ENCODE assay signal across 9 mouse cellular contexts in the genomic region with DNA sequence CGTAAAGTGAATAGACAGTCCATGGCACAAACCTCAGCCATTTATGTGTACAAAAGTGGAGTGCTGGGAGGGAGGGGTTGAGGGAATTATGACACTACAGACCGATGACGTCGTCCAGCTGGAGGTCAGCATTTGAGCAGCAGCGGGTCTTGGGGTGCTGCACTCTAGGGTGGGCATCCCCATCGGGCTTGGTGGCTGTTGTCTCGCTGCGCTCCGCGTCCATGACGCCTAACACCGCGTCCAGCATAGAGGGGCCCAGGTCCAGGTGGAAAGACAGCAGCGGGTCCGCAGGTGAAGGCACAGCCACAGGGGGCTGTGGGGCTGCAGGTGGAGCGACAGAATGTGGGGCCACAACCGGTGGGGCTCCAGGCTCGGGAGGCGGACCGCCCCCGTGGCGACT. TPM values are rescaled to one million over a fixed set of nuclear protein-coding genes. Genes with fewer than 3 reads are reported as not detected.
DNase-seq lines count a peak whose midpoint lies in the region; ATAC-seq and TF ChIP-seq lines count a peak whose summit lies in the region.
"Had no signal": no experiment of that assay in that cellular context is flagged by ENCODE, and none has a peak within 500 bp of the region (broad histone marks: within the 10 kb centered on the region; RNA-seq: fewer than 3 reads in every experiment).

No protein-coding gene starts in this region.

- peak; percentile 1; the same call in 1 of the 2 replicates for ATAC-seq in intestine, embryonic 16.5 days
- ATAC-seq in stomach, embryonic 15.5 days (ENCODE audit: insufficient read depth, low FRiP score, low read depth): no peak

- H3K4me1 ChIP-seq in intestine, embryonic 16.5 days (ENCODE audit: control insufficient read depth, insufficient read depth, low read length): peaks cover 33% of the 10 kb centered on the region
- peaks cover 31% of the 10 kb centered on the region for H3K4me1 ChIP-seq in stomach, embryonic 15.5 days

- peak overlapping the region; percentile 100 for H3K27ac ChIP-seq in gastrocnemius, adult 2 months
- peak overlapping the region; percentile 70 for H3K27ac ChIP-seq in intestine, embryonic 16.5 days (ENCODE audit: low read length)
- H3K27ac ChIP-seq in stomach, embryonic 15.5 days: peak overlapping the region; percentile 99; the same call in 1 of the 2 replicates

- H3K9ac ChIP-seq in intestine, embryonic 16.5 days (ENCODE audit: low read depth, low read length): peak overlapping the region; percentile 55
- no peak overlapping the region for H3K9ac ChIP-seq in stomach, embryonic 15.5 days

- H3K9me3 ChIP-seq in intestine, embryonic 16.5 days (ENCODE audit: control insufficient read depth, low read length): no peaks in the 10 kb centered on the region
- H3K9me3 ChIP-seq in stomach, embryonic 15.5 days: no peaks in the 10 kb centered on the region

- H3K36me3 ChIP-seq in intestine, embryonic 16.5 days (ENCODE audit: control insufficient read depth, insufficient read depth, low read length): 0 out of 2 replicates have a peak, but pooled peaks cover under 1% of the 10 kb centered on the region
- H3K36me3 ChIP-seq in stomach, embryonic 15.5 days: peaks cover 8% of the 10 kb centered on the region

- intact Hi-C loops in gastrocnemius, adult 2 months (cut with DNase I): loop anchor here (2.0 kb wide), 1 partner anchor 14 kb away; the partner anchor contains the start of gene Leng8

- peak overlapping the region; percentile 92 for H3K4me3 ChIP-seq in gastrocnemius, adult 2 months
- H3K4me3 ChIP-seq in intestine, embryonic 16.5 days (ENCODE audit: low read length): peak overlapping the region; percentile 26
- H3K4me3 ChIP-seq in stomach, embryonic 15.5 days (replicated peaks): no peak overlapping the region; the same call in 1 of the 2 replicates

- WGBS in intestine, embryonic 16.5 days: 31% methylated on average over 22 of the region's 22 CpGs
- WGBS in stomach, embryonic 15.5 days: 29% methylated on average over 22 of the region's 22 CpGs

- no peak for DNase-seq in gastrocnemius, adult 2 months
- DNase-seq in gastrocnemius, adult 8-10 months (ENCODE audit: low spot score in 2 of 2): no peak
- DNase-seq in right cerebral cortex, postnatal 10 days (ENCODE audit: low spot score in 2 of 2): peak; percentile 45 to 65
- DNase-seq in right cerebral cortex, postnatal 4 days: no peak
- DNase-seq in adipocyte (ENCODE audit: low spot score): no peak
- DNase-seq in thymus, postnatal 25 days: no peak

- no peaks in the 10 kb centered on the region for H3K27me3 ChIP-seq in intestine, embryonic 16.5 days (replicated peaks; ENCODE audit: control insufficient read depth, insufficient read depth, low read length)
- no peaks in the 10 kb centered on the region for H3K27me3 ChIP-seq in stomach, embryonic 15.5 days (replicated peaks)

- H3K4me2 ChIP-seq in intestine, embryonic 16.5 days (ENCODE audit: low read depth, low read length): peak overlapping the region; percentile 91
- H3K4me2 ChIP-seq in stomach, embryonic 15.5 days: peak overlapping the region; percentile 88

- no peak for TF ChIP-seq CTCF in gastrocnemius, adult 2 months (IDR thresholded peaks at IDR 0.05)

RNA-seq across cellular contexts. Expression of gene Leng9, which starts 1.1 kb away (rescaled TPM):
- 1 to 10 TPM; 2.1 to 2.2 TPM for total RNA-seq in gastrocnemius, adult 2 months (2021)
- total RNA-seq in gastrocnemius, adult 8-10 months (2022): 1 to 10 TPM; 1.8 to 2.4 (median 2.1) TPM
- 6.8 and 7.1 TPM in 2 replicates for polyA plus RNA-seq in intestine, embryonic 16.5 days (2015; fragmentation: Nextera tagmentation; extraction: Ambion mirVana)
- polyA plus RNA-seq in stomach, embryonic 15.5 days (2015; fragmentation: Nextera tagmentation; extraction: Ambion mirVana): 4.6 and 4.8 TPM in 2 replicates

RNA-seq across cellular contexts. Expression of gene Cdc42ep5, which starts 13.4 kb away (rescaled TPM):
- total RNA-seq in gastrocnemius, adult 2 months (2021): 1 to 10 TPM; 1.4 to 2.0 TPM
- 1 to 10 TPM; 1.5 to 2.2 (median 2.0) TPM for total RNA-seq in gastrocnemius, adult 8-10 months (2022)
- 83.5 and 84.5 TPM in 2 replicates for polyA plus RNA-seq in intestine, embryonic 16.5 days (2015; fragmentation: Nextera tagmentation; extraction: Ambion mirVana)
- polyA plus RNA-seq in stomach, embryonic 15.5 days (2015; fragmentation: Nextera tagmentation; extraction: Ambion mirVana): 67.0 and 73.0 TPM in 2 replicates

RNA-seq across cellular contexts. Expression of gene Leng8, which starts 14.4 kb away (rescaled TPM):
- 10 to 100 TPM; 44.5 to 45.4 TPM for total RNA-seq in gastrocnemius, adult 2 months (2021)
- 10 to 100 TPM; 23.8 to 30.8 (median 25.8) TPM for total RNA-seq in gastrocnemius, adult 8-10 months (2022)
- 35.5 and 40.3 TPM in 2 replicates for polyA plus RNA-seq in intestine, embryonic 16.5 days (2015; fragmentation: Nextera tagmentation; extraction: Ambion mirVana)
- polyA plus RNA-seq in stomach, embryonic 15.5 days (2015; fragmentation: Nextera tagmentation; extraction: Ambion mirVana): 52.6 and 67.4 TPM in 2 replicates

RNA-seq across cellular contexts. Expression of gene Ttyh1, which starts 32.0 kb away (rescaled TPM):
- total RNA-seq in gastrocnemius, adult 2 months (2021): 1 to 10 TPM; 1.8 to 4.7 TPM
- 1 to 10 TPM in 1 of 4 experiments, under 1 TPM in 3; 0.18 to 1.3 (median 0.75) TPM for total RNA-seq in gastrocnemius, adult 8-10 months (2022)
- 5.2 and 6.5 TPM in 2 replicates for polyA plus RNA-seq in intestine, embryonic 16.5 days (2015; fragmentation: Nextera tagmentation; extraction: Ambion mirVana)
- polyA plus RNA-seq in stomach, embryonic 15.5 days (2015; fragmentation: Nextera tagmentation; extraction: Ambion mirVana): 12.7 and 15.1 TPM in 2 replicates
- total RNA-seq: common myeloid progenitor, adult 5-6 weeks had no signal

Comparison
In these comparisons a context has a peak if more than half of its experiments do, and no peak if none do; other contexts are left out.
1. DNase-seq: peak in right cerebral cortex, postnatal 10 days (2 of 2); none in gastrocnemius, adult 2 months (single experiment), gastrocnemius, adult 8-10 months (0 of 2), right cerebral cortex, postnatal 4 days (single experiment), adipocyte (single experiment) and thymus, postnatal 25 days (single experiment).
2. Peak in every context shown above with its lines, with median percentiles within 50 percentile points of each other: H3K27ac ChIP-seq.